Mouse (Mus musculus) inflammation-experienced regulatory T-cells, adult 6 months (primary cell): ENCODE data around the gene Tpte. TPM values are rescaled to one million over a fixed set of nuclear protein-coding genes. Genes with fewer than 3 reads are reported as not detected.
A peak's percentile ranks its signal among the peaks of the same experiment; 100 is the strongest.

Experiments used
- ATAC-seq: one replicate; pipeline ENCODE4 v1.8.0; 2017
- polyA plus RNA-seq, 3 experiments: library from polyadenylated mRNA; unstranded; fragments of 100-300 nt; shearing (Covaris generic); gene quantifications; one replicate each; pipeline ENCODE4 v1.2.1; 2017

Tpte gene
- polyA plus RNA-seq, 3 experiments from 2014 or later, result not detected

DNA sequence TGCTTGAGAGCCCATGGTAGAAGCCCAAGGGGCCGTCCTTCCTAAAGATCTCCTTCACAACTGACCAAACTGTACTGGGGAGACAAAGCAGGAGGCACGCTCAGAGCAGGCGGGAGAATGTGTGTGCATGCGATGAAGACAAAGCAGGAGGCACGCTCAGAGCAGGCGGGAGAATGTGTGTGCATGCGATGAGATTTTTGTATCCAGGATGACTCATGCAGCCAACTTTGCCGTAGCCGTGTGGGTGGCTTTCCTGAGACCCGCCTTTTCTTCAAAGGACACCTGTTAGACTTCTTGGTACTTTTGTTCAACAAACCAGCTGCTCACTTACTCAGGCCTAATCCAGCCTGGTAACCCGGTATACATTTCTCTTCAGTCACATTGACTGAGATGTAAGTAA lies 97.7 kb downstream of the Tpte start:
- ATAC-seq, result no peak

DNA sequence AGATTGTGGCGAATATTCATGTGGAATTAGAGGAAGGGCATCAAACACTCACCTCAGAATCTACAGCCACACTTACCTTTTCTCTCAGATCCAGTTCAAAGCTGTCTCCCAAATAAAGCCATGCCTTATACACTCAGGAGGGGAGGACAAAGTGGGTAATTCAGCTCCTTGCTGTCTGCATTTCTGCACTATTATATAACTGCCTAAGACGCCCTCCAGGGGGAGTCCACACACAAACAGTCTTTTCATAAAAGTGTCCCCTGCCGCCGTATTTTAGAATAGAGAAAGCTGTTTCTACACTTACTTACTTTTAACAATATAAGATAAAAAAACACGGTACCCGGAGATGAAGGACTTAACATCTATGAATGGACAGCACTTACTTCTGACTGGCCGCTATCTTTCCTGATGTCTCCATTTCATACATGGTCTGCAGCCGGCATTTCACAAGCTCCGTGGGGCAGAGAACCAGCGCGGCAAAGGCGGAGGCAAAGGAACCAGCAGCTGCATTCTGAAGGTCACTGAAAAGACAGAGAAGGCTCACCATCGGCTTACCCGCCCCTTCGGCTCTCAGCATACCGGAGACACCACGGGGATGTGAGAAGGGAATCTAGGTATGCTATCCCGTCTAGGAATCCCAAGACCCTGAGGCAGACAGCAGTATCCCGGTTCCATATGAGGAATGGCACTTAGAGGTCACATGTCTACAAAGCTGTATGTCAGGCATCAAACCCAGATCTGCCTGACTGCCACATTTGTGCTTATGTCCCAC lies 99.8 kb downstream of the Tpte start:
- ATAC-seq, result no peak

DNA sequence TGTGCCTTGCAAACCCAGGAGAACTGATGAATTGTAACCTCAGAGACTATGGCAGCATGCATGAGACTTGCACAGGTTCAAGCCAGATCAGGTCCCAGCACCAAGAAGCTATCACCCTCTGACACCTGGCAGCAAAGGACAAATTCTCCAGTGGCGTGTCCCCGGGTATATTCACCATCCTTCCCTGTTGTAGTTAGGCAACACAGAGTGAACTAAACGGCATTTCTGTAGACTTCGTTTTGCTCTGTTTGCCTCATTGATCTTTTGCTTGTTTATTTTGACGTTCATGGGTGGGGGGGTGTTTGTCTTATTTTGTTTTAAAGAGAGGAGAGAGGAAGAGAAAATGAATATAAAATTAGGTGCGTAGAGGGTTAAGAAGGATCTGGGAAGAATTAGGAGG lies 101.9 kb downstream of the Tpte start:
- no peak for ATAC-seq

DNA sequence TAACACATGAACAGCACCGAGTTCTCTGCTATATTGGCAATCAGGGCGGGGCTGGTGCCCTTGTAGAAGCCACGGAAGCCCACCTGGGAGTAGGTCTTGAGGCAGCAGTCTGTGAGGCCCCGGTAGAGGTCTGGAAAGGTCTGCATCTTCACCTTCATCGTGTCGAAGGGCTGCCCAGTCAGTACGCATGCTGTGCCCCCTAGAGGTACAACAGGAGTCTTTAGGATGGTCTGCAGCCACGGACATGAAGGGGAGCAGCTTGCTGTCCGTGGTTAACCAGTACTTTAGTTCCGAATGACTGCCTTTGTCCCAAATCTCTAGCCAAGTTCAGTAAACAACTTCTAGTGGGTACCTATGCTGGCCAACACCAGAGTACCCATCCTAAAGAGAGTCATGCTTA lies 106.6 kb downstream of the Tpte start:
- no peak for ATAC-seq

DNA sequence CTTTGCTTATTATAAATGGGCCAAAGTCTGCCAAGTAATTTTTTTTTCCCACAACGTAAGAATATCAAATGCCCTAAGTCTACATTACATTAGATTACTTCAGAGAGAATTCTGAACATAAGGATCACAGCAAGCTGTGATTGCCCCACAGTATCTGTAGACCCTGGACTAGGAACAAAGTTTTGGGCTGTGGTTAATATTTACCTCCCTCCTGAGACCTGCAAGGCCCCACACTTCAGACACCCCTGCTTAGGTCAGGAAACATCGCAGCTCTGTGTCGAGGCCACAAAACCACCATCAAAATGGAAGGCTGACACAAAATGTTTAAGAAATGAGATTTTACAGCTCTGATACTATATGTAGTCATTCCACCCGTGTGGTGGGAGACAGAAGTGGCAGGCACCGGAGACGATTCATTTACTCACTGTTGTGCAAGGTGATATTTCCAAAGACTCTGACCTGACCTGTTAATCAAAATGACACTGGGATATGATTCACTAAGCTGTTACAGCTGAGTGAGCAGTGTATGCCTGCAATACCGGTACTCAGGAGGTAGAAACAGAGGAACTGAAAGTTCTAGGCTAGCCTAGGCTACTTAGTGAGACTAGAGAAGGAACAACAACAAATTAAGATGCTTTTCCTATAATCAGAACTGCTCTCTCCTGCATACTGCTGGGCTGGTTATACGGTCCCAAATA lies 107.7 kb downstream of the Tpte start:
- no peak for ATAC-seq

DNA sequence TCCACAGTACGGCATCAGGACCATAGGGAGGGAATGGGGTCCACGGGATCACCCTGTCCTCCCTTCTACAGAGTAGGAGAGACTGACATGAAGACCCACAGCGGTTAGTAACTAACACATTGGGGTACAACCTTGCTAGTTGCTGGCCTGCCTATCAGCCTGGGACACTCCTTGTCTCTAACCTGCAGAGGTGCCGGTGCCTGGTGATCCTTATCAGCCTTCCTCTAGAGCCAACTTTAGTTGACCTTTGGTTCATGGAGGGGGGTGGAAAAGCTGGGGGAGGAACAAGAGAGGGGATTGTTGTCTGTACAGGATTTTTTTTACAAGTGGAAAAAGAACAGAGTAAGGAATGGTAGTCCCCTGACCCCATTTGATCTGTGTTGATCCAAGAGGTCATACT lies 111.2 kb downstream of the Tpte start:
- no peak for ATAC-seq

DNA sequence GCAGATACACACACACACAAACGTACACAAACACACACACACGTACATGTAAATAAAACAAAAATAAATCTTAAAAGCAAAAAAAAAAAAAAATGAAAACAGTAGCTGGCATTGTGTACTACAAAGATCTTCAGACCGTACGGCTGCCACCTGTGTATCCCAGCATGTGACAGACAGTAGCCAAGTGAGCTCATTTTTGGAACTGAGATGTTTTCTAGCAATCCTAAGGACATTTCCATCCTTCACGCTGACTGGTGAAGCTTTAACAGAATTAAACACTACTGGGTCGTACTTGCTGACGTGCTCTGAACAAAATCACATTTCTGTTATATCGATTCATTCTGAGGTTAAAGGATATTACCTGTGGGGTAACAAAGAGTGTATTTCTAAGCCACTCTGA lies 112.0 kb downstream of the Tpte start:
- no peak for ATAC-seq

DNA sequence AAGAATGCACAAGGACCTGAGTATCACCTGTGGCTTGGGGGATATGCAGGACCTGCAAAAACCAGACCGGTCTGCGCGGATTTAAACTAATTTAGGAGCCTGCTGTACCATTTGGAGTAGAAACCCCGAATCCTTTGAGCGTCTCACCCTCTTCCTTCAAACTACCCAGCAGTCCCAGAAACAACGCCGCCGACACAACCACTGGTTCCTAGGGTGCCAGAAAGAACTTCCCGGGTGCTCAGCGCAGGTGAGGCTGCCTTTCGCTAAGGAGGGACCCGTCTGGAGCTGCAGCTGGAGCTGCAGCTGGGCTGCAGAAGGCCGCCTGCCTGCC lies 114.5 kb downstream of the Tpte start:
- no peak for ATAC-seq

DNA sequence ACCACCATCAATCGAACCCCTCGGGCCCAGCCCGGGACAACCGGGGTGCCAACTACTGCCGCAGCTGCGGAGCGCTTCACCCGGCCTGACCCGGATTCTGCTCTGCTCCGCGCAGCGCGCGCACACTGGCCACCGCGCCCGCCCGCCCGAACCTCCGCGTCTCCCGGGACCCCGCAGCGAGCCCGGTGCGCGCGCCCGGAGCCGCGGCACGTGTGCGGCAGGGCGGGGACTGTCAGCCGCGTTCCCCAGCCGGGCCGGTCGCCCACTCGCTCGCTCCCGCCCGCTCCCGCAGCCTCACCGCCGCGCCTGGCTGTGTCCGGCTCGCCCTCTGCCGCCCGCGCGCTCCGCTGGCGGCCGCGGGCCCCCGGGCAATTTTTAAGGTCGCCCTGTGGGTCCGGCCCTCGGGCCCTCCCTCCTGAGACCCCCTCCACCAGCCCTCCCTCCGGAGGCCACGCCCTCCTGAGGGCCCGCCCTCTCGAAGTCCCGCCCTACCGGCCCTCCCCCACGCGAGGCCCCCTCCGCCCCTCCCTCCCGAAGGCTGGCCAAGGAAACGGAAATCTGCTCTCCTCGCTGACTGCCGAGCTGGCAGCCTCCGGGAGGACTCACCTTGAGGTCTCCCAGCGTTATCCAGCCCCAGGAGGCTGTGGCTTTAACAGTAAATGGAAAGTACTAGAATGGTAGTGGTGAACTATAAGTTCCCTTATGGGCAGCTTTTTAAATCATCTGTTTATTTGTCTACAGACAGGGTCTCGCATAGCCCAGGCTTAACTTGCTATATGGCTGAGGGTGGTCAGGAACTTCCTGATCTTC lies 115.1 kb downstream of the Tpte start, which contains the start of gene Slc25a15:
Slc25a15 (minus strand) TSS at position 456 of the 810 bp plus-strand sequence.
- peak; percentile 84 for ATAC-seq

DNA sequence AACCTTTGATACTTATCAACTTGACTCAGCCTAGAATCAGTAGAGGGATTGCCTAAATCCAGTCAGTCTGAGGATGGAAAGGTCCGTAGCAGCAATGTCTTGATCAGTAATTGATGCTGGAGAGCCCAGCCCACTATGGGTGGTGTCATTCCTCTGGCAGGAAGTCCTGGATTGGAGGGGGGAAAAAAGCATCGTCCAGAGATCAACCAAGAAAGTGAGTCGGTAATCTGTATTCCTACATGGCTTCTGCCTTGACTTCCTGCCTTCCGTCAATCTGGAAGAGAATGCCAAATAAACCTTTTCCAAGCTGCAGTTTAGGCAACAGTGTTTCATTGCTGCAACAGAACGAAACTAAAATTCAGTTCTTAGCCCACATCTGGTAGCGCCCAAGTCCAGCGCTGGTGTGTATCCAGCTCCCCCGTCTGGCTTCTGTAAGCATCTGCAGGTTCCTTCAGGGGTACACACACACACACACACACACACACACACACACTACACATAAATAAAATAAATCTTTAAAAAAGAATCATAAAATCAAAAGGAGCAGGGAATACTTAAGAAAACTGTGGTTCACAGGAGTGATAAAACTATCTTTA lies 116.1 kb downstream of the Tpte start:
- ATAC-seq, result no peak

DNA sequence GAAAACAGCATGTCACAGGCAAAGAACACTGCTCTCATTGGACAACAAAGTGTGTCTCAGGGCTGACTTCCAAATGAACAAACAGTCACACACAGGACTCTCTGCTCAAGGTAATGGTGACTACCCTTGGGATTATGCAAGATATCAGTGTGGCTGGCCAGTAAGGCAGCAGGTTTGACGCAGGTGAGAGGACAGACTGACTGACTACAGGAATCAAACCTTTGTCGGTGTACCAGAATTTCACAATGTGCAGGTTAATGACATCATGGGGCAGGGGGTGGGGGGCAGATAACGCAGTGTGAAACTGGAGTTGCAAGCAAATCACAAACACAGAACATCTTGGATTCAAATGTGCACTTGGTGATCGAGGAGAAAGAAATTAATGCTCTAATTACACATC lies 117.4 kb downstream of the Tpte start:
- no peak for ATAC-seq

DNA sequence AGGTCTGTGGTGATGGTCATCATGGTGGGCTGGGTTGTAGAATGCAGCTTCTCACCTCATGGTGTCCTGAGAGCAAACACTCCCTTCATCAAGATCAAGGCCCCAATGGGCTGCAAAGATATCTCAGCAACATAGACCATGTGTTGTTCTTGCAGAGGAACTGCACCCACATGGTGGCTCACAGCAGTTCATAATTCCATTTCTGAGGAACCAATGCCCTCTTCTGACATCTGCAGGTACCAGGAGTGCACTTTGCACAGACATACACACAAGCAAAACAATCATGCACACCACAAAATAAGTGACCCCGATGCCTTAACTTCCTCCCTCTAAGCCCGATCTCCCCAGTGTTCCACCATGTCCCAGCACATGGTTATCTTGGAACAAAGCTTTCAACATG lies 120.0 kb downstream of the Tpte start:
- ATAC-seq, result no peak

DNA sequence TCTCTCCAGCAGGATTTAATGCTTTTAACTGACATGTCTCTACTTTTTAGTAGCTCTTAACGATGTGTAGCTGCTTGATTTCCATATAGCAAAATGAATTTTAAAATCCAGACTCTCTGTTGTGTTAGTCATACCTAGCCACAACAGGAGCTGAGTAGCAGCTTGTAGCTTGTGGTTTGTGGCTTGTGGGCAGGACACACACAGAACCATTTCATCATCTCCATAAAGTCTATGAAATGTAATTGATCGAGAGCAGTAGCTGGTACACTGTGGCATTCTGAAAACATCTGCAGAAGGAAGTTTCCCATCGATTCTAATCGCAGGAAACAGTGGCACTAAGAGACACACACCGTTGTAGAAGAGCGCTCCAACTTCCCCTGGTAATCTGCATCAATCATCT lies 122.5 kb downstream of the Tpte start:
- no peak for ATAC-seq

DNA sequence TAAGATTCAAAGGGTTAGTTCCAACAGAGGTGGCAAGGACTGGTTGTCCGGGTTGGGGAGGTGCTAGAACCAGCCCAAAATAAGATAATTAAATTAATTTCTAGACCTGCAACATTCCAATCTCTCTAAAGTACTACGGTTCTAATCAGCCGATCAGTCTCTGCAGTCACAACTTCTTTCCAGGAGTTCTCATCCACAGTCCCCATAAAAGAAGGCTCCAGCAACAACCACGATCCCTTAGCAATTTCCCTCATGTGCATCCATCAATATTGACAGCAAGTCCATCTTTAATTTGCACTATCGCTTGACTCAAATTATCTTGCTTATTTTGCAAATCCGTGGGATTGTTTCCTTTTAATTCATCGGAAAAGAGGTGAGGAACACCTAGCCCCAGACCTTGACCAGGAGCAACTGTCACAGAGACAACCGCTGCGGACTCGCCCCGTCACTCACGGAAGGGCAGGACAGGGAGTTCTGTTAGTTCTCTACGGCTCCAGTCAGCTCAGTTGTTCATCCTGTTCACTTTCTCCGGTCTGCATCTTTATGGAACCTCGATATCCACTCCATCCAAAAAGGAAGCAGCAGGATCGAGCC lies 127.5 kb downstream of the Tpte start:
- ATAC-seq, result peak; percentile 13

DNA sequence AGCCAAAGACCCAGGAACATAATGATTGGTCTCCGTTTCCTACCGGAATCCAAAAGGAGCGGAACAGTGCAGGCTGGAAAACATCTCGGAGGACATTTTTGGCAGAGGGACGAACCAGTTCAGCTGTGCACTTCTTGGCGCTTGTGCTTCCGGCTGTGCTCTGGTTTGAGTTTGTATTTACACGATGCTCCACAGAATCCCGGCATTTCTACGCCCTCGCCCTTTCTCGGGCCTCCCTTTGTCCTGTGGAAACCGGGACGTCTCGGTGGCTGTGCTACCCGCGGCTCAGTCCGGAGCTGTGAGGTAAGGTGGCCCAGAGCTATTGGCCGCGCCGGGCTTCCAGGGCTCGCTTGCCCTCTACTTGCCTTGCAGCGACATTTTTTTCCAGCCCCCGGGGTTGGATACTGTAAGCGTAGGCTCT lies 128.1 kb downstream of the Tpte start, which contains the start of gene Mrps31:
Mrps31 (plus strand) TSS at position 80 of the 421 bp plus-strand sequence.
- peak; percentile 91 for ATAC-seq

DNA sequence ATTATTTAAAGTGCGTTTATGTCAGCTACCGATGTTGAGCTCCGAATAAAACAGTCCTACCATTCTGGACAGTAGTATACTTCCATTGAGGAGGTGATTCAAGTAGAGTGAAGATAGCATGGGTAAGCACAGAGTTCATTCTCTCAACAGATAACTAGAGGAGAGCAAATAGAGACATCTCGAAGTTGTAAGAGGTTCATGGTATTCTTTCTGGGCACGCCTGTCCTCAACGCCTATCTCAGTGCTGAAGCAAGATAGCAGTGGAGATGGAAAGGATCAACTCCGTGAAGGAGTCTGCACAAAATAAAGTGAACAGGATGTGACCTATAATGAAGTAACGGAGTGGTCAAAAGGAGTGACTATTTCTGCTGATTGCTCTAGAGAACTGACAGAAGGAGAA lies 128.7 kb downstream of the Tpte start:
- no peak for ATAC-seq

Other genes starting within 250 kb of the Tpte start
- under 1 TPM; 0.07 to 0.14 (median 0.13) TPM for gene Atp7b, start 223.1 kb upstream of the Tpte start, polyA plus RNA-seq
- gene Alg11, start 222.7 kb upstream of the Tpte start, polyA plus RNA-seq, result 10 to 100 TPM; 20.0 to 28.1 (median 21.0) TPM
- gene Nek5, start 158.4 kb upstream of the Tpte start, polyA plus RNA-seq, result under 1 TPM in 1 of 3 experiments, not detected in 2; 0.24 TPM
- gene Nek3, start 117.0 kb upstream of the Tpte start, polyA plus RNA-seq, result 1 to 10 TPM; 4.6 to 7.4 (median 5.6) TPM
- 10 to 100 TPM in 1 of 3 experiments, 1 to 10 TPM in 2; 3.0 to 32.7 (median 3.6) TPM for gene Ckap2, start 97.6 kb upstream of the Tpte start, polyA plus RNA-seq
- 10 to 100 TPM; 25.9 to 43.3 (median 32.2) TPM for gene Vps36, start 90.6 kb upstream of the Tpte start, polyA plus RNA-seq
- under 1 TPM in 2 of 3 experiments, not detected in 1; 0.11 to 0.71 TPM for gene Thsd1, start 56.1 kb upstream of the Tpte start, polyA plus RNA-seq
- gene Slc25a15, start 115.2 kb downstream of the Tpte start, polyA plus RNA-seq, result 1 to 10 TPM; 1.9 to 2.5 (median 2.4) TPM
- 10 to 100 TPM; 22.5 to 24.4 (median 24.4) TPM for gene Mrps31, start 127.9 kb downstream of the Tpte start, polyA plus RNA-seq